Mouse (Mus musculus): Measurements from ENCODE around the gene Tnni2.
"Not testable (repeated sequence)": the region's sequence is repeated elsewhere in the genome, so short reads cannot be mapped to it uniquely, and the experiment has no call there.

Gene Tnni2

GRCm38 (mm10) chr7:142441585-142441984, at the start of gene Tnni2:
Gene Tnni2 (plus strand): TSS chr7:142441808.
- DNase-seq (ENCODE audit: low read depth, low spot score) = no peak

- DNase-seq (ENCODE audit: low read depth, low spot score) = no peak
Measured at GRCm38 (mm10) chr7:142393191-142393590, 48.4 kb upstream of the Tnni2 start.

DNA sequence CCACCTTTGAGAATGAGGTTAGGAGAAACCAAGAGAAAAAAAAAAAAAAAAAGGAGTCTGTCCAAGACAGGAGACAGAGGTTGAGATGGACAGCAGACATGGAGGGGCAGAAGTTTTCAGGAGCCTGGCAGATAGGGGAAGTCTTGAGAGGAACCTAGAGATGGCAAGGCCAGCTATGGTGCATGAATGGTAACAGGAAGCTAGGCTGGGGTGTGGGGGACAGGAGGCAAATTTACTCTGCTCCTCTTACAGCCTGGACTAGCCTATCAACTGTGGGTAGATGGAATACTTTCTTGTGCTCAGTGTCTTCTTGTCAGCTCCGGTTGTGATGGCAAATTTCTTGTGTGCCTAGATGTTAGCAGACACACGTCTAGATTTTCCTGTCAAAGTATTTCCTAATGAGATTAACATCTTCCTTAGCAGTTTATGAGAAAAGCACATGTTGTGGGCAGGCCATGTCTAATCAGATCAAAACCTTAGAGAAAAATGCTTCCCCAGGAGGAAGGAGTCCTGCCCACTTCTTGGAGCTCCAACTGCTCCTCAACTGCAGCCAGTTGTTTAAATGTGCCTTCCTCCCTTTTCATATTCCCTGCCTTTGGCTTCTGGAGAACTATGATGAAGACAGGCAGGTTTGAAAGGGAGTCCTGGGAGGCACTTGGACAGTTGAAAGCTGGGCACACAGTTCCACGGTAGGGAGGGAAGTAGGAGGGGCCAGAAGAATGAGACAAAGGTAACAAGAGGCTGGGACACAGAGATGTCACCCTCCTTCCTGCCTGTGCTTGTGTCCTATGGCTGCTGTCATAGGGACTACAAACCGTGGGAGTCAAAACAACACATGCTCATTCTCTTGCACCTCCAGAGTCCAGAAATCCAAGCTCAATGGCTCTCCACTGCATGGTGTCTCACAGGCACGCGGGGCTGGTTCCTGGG, 47.1 kb upstream of the Tnni2 start:
- no peak for DNase-seq (ENCODE audit: low read depth, low spot score)

DNA sequence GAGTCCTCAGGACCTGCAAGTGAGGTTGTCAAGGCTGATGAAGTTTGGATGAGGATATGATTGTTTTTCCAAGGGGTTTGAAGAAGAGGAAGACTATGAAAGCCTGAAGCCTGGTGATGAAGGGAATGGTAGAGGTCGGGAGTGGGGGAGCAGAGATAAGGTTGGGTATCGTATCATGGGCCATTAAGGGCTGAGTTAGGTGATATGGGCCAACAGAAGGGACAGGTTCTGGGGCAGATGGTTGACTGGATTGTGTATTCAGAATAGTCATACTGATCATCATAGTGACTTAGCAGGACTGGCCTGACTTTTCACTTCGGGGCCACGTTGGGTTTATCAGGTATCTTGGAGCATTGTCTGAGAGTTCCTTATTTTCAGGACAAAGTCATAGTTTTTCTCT, 46.1 kb upstream of the Tnni2 start:
- DNase-seq (ENCODE audit: low read depth, low spot score) = no peak

GRCm38 (mm10) chr7:142396611-142397010, 45.0 kb upstream of the Tnni2 start:
- DNase-seq (ENCODE audit: low read depth, low spot score) = no peak

- DNase-seq (ENCODE audit: low read depth, low spot score) = no peak
Measured at GRCm38 (mm10) chr7:142398052-142398451, 43.6 kb upstream of the Tnni2 start.

- no peak for DNase-seq (ENCODE audit: low read depth, low spot score)
Measured at GRCm38 (mm10) chr7:142399250-142399649, 42.4 kb upstream of the Tnni2 start.

GRCm38 (mm10) chr7:142400112-142400749, 41.4 kb upstream of the Tnni2 start:
- DNase-seq (ENCODE audit: low read depth, low spot score) = no peak

DNA sequence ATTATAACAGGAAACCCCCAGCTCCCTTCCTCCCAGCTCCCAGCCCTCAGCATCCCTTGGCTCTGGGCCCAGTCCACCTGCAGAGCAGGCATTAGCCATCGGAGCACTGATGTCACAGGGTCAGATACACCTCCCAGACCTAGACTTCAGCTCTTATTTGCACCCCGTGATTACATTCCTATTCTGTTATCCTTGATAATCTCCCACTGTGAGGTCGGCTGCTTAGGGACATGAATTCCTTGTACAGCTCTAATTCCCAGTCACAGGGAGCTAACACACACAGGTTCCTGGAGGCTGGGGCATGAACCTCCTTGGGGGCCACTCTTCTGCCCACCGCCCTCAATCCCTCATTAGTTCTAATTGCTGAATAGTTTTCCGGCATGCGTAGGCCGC, 40.9 kb upstream of the Tnni2 start:
- no peak for DNase-seq (ENCODE audit: low read depth, low spot score)

DNA sequence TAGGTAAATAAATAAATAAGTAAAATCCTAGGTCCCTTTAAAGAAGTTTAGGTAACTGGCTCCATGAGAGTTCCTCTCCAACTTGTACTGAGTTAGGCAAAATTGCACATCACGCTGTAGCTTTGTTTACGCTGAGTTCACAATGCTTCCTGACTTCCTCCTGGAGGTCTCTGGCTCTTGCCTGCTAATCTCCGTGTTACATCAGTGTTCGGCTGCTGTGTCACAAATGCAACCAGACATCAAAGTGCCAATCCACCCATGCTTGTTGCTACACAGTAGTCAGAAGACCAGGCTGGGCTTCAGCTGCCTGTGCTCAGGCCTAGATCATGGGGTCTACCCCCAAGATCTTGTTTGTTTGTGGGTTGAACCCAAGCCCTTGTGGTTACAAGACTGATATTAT, 38.0 kb upstream of the Tnni2 start:
- DNase-seq (ENCODE audit: low read depth, low spot score) = no peak

- DNase-seq (ENCODE audit: low read depth, low spot score) = not testable (repeated sequence)
Measured at GRCm38 (mm10) chr7:142405134-142405533, 36.5 kb upstream of the Tnni2 start.

DNA sequence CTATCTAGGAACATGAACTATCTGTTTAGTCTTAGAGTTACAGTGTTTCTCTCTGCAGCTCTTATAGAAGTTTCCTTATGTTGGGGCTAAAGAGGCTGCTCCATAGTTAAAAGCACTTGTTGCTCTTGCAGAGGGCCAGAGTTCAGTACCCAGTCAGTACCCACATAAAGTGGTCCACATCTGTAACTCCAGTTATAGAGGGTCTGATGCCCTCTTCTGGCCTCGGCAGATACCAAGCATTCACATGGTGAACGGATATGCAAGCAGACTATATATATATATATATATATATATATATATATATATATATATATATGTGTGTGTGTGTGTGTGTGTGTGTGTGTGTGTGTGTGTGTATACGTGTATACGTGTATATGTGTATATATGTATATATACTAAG, 33.7 kb upstream of the Tnni2 start:
- no peak for DNase-seq (ENCODE audit: low read depth, low spot score)

DNA sequence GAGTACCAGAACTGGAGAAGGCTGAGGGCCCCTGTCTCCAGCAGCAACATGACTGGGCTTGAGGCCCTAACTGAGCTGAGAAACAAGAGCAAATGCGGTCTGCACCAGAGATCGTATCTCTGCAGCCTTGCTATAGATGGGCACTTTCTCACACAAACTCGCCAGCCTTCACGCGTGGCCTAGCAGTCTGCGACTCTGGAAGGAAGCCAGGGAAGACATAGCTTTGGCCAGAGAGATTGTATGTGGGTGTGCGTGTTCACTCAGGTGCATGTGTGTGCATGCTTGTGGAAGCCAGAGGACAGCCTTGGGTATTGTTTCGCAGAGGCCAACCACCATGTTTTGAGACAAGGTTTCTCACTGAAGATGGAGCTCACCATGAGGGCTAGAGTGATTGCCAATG, 32.9 kb upstream of the Tnni2 start:
- DNase-seq (ENCODE audit: low read depth, low spot score) = no peak

DNA sequence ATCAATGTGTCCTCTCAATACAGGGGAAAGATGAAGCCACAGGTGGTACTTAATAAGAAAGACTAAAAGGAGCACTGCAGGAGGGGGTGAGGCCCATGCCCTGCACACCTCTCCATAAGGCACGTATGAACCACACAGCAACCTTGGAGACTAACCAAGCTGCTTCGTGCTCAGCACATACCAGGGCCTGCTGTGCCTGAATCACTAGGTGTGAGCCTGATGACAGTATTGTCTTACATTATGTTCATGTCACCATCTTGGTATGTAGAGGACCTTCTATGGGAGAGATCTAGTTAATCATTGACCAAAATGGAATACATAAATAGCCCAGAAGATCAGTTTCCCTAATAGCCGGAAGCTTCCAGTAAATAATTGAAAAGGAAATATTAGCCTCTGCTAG, 32.0 kb upstream of the Tnni2 start:
- DNase-seq (ENCODE audit: low read depth, low spot score) = no peak

DNA sequence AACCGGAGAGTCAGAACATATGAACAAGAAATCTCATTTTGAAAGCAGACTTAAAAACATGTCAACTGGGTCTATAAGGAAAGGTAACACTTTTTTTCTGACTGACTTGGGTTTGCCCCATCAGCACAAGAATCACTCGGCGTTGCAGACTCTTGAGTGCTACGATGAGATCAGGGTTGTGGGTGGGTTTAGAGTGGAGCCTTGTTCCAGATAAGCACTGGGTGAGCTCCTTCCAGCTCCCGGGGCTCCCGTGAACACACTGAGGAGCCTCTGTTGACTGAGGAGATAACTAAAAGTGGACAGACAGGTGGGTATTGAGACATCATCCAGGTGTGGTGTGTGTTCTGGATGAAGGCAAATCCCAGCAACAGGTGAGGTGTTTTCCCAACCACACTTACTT, 28.3 kb upstream of the Tnni2 start:
- DNase-seq (ENCODE audit: low read depth, low spot score) = no peak

GRCm38 (mm10) chr7:142415314-142415713, 26.3 kb upstream of the Tnni2 start:
- no peak for DNase-seq (ENCODE audit: low read depth, low spot score)

DNA sequence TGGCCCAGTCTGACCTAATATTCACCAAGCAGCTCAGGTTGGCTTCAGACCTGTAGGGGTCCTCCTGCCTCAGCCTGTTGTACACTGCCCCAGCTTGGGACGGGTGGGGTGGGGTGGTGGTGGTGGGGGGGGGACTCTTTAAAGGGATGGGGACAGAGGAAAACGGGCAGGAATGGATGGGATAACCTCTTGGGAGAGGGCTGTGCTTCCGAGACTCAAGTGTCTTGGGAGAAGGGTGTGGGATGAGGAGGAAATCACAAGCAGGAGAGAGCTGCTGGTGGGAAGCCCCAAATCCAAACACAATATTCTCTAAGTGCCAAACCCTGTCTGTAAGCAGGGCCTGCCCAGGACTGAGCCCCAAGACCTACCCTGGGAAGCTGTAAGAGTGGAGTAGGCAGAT, 25.4 kb upstream of the Tnni2 start:
- no peak for DNase-seq (ENCODE audit: low read depth, low spot score)

GRCm38 (mm10) chr7:142418027-142418426, 23.6 kb upstream of the Tnni2 start:
- DNase-seq (ENCODE audit: low read depth, low spot score) = no peak

DNA sequence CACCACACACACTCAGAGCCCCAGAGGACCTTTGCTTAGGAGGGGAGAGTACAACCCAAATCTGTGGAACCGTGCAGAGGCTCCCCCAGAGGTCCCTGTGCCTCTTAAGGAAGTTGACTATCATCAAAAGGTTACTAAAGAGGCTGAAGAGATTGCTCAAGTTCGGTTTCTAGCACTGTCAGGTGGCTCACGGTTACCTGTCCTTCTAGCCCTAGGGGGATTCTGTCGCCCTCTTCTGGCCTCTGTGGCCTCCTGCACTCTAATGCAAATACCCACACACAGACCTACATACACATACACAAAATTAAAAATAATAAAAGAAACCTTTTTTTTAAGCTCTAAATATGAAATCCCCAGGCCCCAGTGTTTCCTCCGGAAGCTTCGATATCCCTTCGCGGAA, 22.9 kb upstream of the Tnni2 start:
- DNase-seq (ENCODE audit: low read depth, low spot score) = no peak

- no peak for DNase-seq (ENCODE audit: low read depth, low spot score)
Measured at GRCm38 (mm10) chr7:142419887-142420286, 21.7 kb upstream of the Tnni2 start.

DNA sequence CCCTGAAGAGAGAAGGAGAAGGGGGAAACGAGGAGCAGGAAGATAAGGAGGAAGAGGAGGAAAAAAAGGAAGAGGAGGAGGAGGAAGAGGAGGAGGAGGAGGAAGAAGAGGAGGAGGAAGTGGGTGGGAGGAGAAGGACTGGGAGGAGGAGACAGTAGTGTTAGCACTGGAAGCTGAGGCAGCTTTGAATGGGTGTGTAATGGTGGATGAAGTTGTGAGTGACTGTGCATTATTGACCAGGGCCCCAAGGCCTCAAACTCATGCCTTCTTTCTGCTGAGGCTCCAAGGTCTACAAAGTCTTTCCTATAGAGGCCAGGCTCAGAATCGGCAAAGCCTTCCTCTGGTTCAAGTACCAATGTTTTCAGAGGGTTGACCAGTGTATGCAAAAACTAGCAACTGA, 19.8 kb upstream of the Tnni2 start:
- no peak for DNase-seq (ENCODE audit: low read depth, low spot score)

DNA sequence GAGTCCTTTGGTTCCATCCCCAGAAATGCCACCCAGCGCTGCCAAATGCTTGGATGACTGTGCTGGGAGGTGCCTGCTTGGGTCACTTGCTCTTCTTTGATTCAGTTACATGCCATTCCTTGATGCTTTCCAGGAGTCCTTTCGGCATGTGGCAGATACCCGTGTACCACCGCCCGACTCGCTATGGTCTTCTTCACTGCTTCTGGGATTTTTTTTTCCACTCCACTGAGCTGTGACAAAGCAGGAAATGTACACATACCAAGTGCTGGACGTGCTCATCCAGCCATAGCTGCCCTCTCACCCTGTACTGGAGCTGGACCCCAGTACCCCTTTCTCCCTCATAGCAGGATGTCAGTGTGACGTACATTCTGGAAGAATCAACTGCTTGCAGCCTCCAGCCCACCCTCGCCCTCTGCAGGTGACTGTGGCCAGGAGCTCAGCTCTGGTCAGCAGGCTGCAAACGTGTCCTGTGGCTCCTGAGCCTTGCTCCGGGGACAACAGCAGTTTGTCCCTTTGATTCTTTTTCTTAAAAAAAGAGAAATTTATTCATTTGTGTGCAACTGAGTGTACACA, 15.9 kb upstream of the Tnni2 start:
- DNase-seq (ENCODE audit: low read depth, low spot score) = no peak

DNA sequence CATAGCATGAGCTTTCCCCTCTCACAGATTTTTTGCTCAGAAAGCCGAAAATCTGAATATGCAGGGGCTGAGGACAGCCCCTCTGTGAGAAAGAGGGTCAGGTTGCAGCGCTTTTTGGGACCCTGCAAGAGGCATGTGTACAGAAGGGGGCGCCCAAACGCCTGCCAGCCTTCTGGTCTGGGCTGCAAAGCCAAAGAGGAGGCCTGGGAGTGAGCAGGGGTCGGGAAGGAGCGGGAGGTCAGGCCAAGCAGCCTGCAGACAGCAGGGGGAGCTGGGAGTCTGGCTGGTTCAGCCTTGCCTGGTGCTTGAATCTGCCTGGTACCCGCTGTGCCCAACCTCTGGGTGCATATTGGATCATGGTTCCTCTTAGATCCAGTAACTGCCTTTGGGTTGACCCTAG, 13.4 kb upstream of the Tnni2 start:
- DNase-seq (ENCODE audit: low read depth, low spot score) = peak; percentile 80
